Mouse (Mus musculus) CH12.LX (cell line): Measurements from ENCODE around the gene Thsd4. TPM values are rescaled to one million over a fixed set of nuclear protein-coding genes. Genes with fewer than 3 reads are reported as not detected.

ENCODE experiments used
- DNase-seq: peaks from one replicate; pipeline ENCODE4 v3.0.0-alpha.2; 2013; ENCODE audit errors: extremely low read depth
- H3K27ac ChIP-seq: 2 replicates; pipeline ENCODE4 v1.5.1; 2012; ENCODE audit warnings: low read depth, mild to moderate bottlenecking, control low read depth, moderate library complexity; ENCODE audit not compliant: insufficient read depth
- H3K27me3 ChIP-seq: replicated peaks from 2 replicates; pipeline ENCODE3; 2012; ENCODE audit warnings: inconsistent platforms
- H3K36me3 ChIP-seq, 2 experiments: replicated peaks in 1 of 2; 2 replicates each; pipeline versions ENCODE3 to v1.6.1; 2012; ENCODE audit warnings: inconsistent platforms in 1 of 2, low read length in 1 of 2, mild to moderate bottlenecking in 1 of 2, mixed read lengths in 1 of 2, moderate library complexity in 1 of 2; ENCODE audit not compliant: control insufficient read depth in 1 of 2, insufficient read depth in 1 of 2
- H3K4me1 ChIP-seq, 2 experiments: 2 replicates each; pipeline ENCODE4 v1.6.1; 2012; ENCODE audit warnings: inconsistent platforms in 1 of 2, moderate library complexity in 1 of 2; ENCODE audit not compliant: insufficient read depth in 2 of 2, control insufficient read depth in 1 of 2
- H3K4me2 ChIP-seq: 2 replicates; pipeline ENCODE4 v1.6.1; 2012; ENCODE audit warnings: low read depth, mild to moderate bottlenecking, control low read depth; ENCODE audit not compliant: poor library complexity, insufficient read depth, severe bottlenecking
- H3K4me3 ChIP-seq, 3 experiments: fragments of 150-350 bp in 1 of 3; sonication (generic) in 1 of 3; replicated peaks in 1 of 3; 2 replicates each; pipeline versions ENCODE3 to v1.5.1; 2011 to 2012; ENCODE audit warnings: low read depth in 2 of 3, low read length in 2 of 3, mild to moderate bottlenecking in 2 of 3, moderate library complexity in 2 of 3, control low read depth in 1 of 3, improper control_type of control experiment in 1 of 3, inconsistent platforms in 1 of 3, mixed read lengths in 1 of 3; ENCODE audit not compliant: poor library complexity in 1 of 3
- H3K79me2 ChIP-seq: replicated peaks from 2 replicates; pipeline ENCODE4 v1.6.1; 2012; ENCODE audit warnings: mild to moderate bottlenecking, moderate library complexity; ENCODE audit not compliant: control insufficient read depth, poor library complexity, insufficient read depth, severe bottlenecking; ENCODE audit errors: extremely low read depth
- H3K9ac ChIP-seq: 2 replicates; pipeline ENCODE4 v1.6.1; 2012; ENCODE audit warnings: low read depth, mild to moderate bottlenecking, control low read depth, moderate library complexity; ENCODE audit not compliant: insufficient read depth
- H3K9me3 ChIP-seq: replicated peaks from 2 replicates; pipeline ENCODE3; 2012; ENCODE audit warnings: low read length, inconsistent platforms, mixed read lengths
- CTCF ChIP-seq, 2 experiments: IDR thresholded peaks in 1 of 2; conservative IDR thresholded peaks in 1 of 2; 2 replicates each; pipeline ENCODE4 v1.5.1; 2011 to 2012; ENCODE audit warnings: low read depth in 2 of 2, low read length in 2 of 2, improper control_type of control experiment in 1 of 2, inconsistent platforms in 1 of 2, mild to moderate bottlenecking in 1 of 2, moderate library complexity in 1 of 2
- E2F4 ChIP-seq: IDR thresholded peaks from 2 replicates; pipeline ENCODE4 v1.6.1; 2011; ENCODE audit warnings: low read depth, low read length, improper control_type of control experiment; ENCODE audit not compliant: insufficient replicate concordance
- ELF1 ChIP-seq: IDR thresholded peaks from 2 replicates; pipeline ENCODE4 v1.6.1; 2014; ENCODE audit warnings: low read depth, mild to moderate bottlenecking, inconsistent platforms, low read length, improper control_type of control experiment
- ETS1 ChIP-seq: conservative IDR thresholded peaks from 2 replicates; pipeline ENCODE4 v1.6.1; 2012; ENCODE audit warnings: low read depth, mild to moderate bottlenecking, inconsistent platforms, low read length, improper control_type of control experiment, moderate library complexity
- GABPA ChIP-seq: IDR thresholded peaks from 2 replicates; pipeline ENCODE4 v1.6.1; 2012; ENCODE audit warnings: low read depth, low read length, improper control_type of control experiment, inconsistent platforms; ENCODE audit not compliant: insufficient replicate concordance
- JUND ChIP-seq: conservative IDR thresholded peaks from 2 replicates; pipeline ENCODE4 v1.6.1; 2011; ENCODE audit warnings: low read depth, low read length, improper control_type of control experiment
- MAZ ChIP-seq: IDR thresholded peaks from 2 replicates; pipeline ENCODE4 v1.6.1; 2012; ENCODE audit warnings: low read depth, mild to moderate bottlenecking, inconsistent platforms, low read length, improper control_type of control experiment, moderate library complexity
- MEF2A ChIP-seq: IDR thresholded peaks from 2 replicates; pipeline ENCODE4 v1.6.1; 2014; ENCODE audit warnings: low read depth, mild to moderate bottlenecking, inconsistent platforms, low read length, improper control_type of control experiment, borderline replicate concordance
- MYC ChIP-seq: IDR thresholded peaks from 2 replicates; pipeline ENCODE4 v1.6.1; 2011; ENCODE audit warnings: low read depth, mild to moderate bottlenecking, improper control_type of control experiment, low read length
- NELFE ChIP-seq: IDR thresholded peaks from 2 replicates; pipeline ENCODE4 v1.6.1; 2011; ENCODE audit warnings: low read depth, low read length, improper control_type of control experiment
- PAX5 ChIP-seq: IDR thresholded peaks from 2 replicates; pipeline ENCODE4 v1.6.1; 2012; ENCODE audit warnings: low read length, inconsistent platforms, mixed read lengths
- POLR2A ChIP-seq: IDR thresholded peaks from 2 replicates; pipeline ENCODE4 v1.6.1; 2011; ENCODE audit warnings: low read depth, mild to moderate bottlenecking, improper control_type of control experiment, low read length
- POLR2AphosphoS2 ChIP-seq: IDR thresholded peaks from 2 replicates; pipeline ENCODE4 v1.6.1; 2011; ENCODE audit warnings: low read depth, low read length, improper control_type of control experiment
- RAD21 ChIP-seq: IDR thresholded peaks from 2 replicates; pipeline ENCODE4 v1.6.1; 2011; ENCODE audit warnings: low read depth, mild to moderate bottlenecking, low read length, improper control_type of control experiment, moderate library complexity
- SIN3A ChIP-seq: IDR thresholded peaks from 2 replicates; pipeline ENCODE4 v1.6.1; 2012; ENCODE audit warnings: low read length, improper control_type of control experiment, inconsistent platforms
- TCF12 ChIP-seq: IDR thresholded peaks from 2 replicates; pipeline ENCODE4 v1.6.1; 2014; ENCODE audit warnings: low read depth, mild to moderate bottlenecking, inconsistent platforms, low read length, improper control_type of control experiment
- USF1 ChIP-seq: IDR thresholded peaks from 2 replicates; pipeline ENCODE4 v1.6.1; 2014; ENCODE audit warnings: low read depth, mild to moderate bottlenecking, inconsistent platforms, low read length, improper control_type of control experiment
- USF2 ChIP-seq: conservative IDR thresholded peaks from 2 replicates; pipeline ENCODE4 v1.6.1; 2011; ENCODE audit warnings: low read depth, low read length, improper control_type of control experiment
- ZC3H11A ChIP-seq: IDR thresholded peaks from 2 replicates; pipeline ENCODE4 v1.6.1; 2012; ENCODE audit warnings: low read depth, mild to moderate bottlenecking, inconsistent platforms, low read length, improper control_type of control experiment
- ZKSCAN1 ChIP-seq: IDR thresholded peaks from 2 replicates; pipeline ENCODE4 v1.6.1; 2012; ENCODE audit warnings: low read depth, inconsistent platforms, low read length, improper control_type of control experiment, borderline replicate concordance
- ZMIZ1 ChIP-seq: IDR thresholded peaks from 2 replicates; pipeline ENCODE4 v1.6.1; 2012; ENCODE audit warnings: low read depth, mild to moderate bottlenecking, inconsistent platforms, low read length, improper control_type of control experiment
- dilution Hi-C: fragments of 300-500 bp; cut with MboI; formaldehyde crosslinking; loops from 2 replicates; pipeline ENCODE4 v1.14.3; 2020; ENCODE audit warnings: low sequenced_read_pairs; ENCODE audit not compliant: extremely low pct_unique_long_range_greater_than_20kb, extremely low pct_ligation_motif_present
- in situ Hi-C: fragments of 300-500 bp; cut with MboI; formaldehyde crosslinking; loops from 3 replicates; pipeline ENCODE4 v1.14.3; 2019; ENCODE audit warnings: low sequenced_read_pairs, low pct_ligation_motif_present, low pct_unique_long_range_greater_than_20kb, mixed read lengths
- polyA plus RNA-seq: library from polyadenylated mRNA; unstranded; fragments of >175 nt; gene quantifications from 2 replicates; pipeline ENCODE4 v1.2.1, GENCODE M21; 2012; ENCODE audit warnings: low read depth; ENCODE audit not compliant: insufficient read length
- total RNA-seq, 2 experiments: library from RNA; depleted of rRNA; stranded (reverse); fragments of 300-350 nt in 1 of 2; fragments of >200 nt in 1 of 2; gene quantifications; 2 replicates each; pipeline ENCODE4 v1.2.3; 2012 to 2014

Gene Thsd4
- total and polyA plus RNA-seq, 3 experiments: not detected

GRCm38 (mm10) chr9:60218396-60218795 lies 303.4 kb downstream of the Thsd4 start:
- peak; percentile 28 for DNase-seq
- Histone ChIP-seq H3K4me1 (peaks cover 0 to 22% of the 10 kb centered on the region in 2 experiments; a peak in 2 of 4 replicates), H3K27ac (no peak overlapping the region), H3K4me2 (no peak overlapping the region), H3K27me3 (no peaks in the 10 kb centered on the region), H3K4me3 (no peak overlapping the region), H3K9ac (no peak overlapping the region), H3K9me3 (no peaks in the 10 kb centered on the region), H3K79me2 (no peaks in the 10 kb centered on the region), H3K36me3 (no peaks in the 10 kb centered on the region)
- TF ChIP-seq MEF2A (no peak), POLR2AphosphoS2 (no peak), JUND (no peak), USF2 (no peak), E2F4 (no peak), ZMIZ1 (no peak), ETS1 (no peak), ZC3H11A (no peak)
- in situ Hi-C loops (no loop called here), dilution Hi-C loops (no loop called here)

GRCm38 (mm10) chr9:60216029-60216428 lies 305.8 kb downstream of the Thsd4 start:
- Histone ChIP-seq H3K27me3 (no peaks in the 10 kb centered on the region), H3K27ac (no peak overlapping the region), H3K9me3 (no peaks in the 10 kb centered on the region), H3K4me1 (peaks cover 0 to 24% of the 10 kb centered on the region in 2 experiments; a peak in 2 of 4 replicates), H3K36me3 (no peaks in the 10 kb centered on the region), H3K79me2 (no peaks in the 10 kb centered on the region), H3K4me3 (no peak overlapping the region), H3K9ac (no peak overlapping the region), H3K4me2 (no peak overlapping the region)
- in situ Hi-C loops: no loop called here
- dilution Hi-C loops: no loop called here
- DNase-seq: no peak
- TF ChIP-seq PAX5: no peak
- no peak for TF ChIP-seq MYC
- TF ChIP-seq USF2: no peak
- TF ChIP-seq MEF2A: no peak
- no peak for TF ChIP-seq ZMIZ1
- TF ChIP-seq RAD21: no peak
- no peak for TF ChIP-seq SIN3A
- TF ChIP-seq MAZ: no peak
- no peak for TF ChIP-seq ZKSCAN1
- TF ChIP-seq NELFE: no peak
- no peak for TF ChIP-seq TCF12
- no peak for TF ChIP-seq ELF1
- no peak for TF ChIP-seq E2F4
- TF ChIP-seq ETS1: no peak
- no peak for TF ChIP-seq GABPA
- no peak for TF ChIP-seq USF1
- TF ChIP-seq POLR2A: no peak
- no peak for TF ChIP-seq CTCF (conservative IDR thresholded peaks at IDR 0.05 in 1 of 2, IDR thresholded peaks at IDR 0.05 in 1 of 2; ENCODE audit: low read depth in 2 of 2, low read length in 2 of 2)
